Mouse (Mus musculus): Measurements from ENCODE around the gene Nhp2. TPM values are rescaled to one million over a fixed set of nuclear protein-coding genes. Genes with fewer than 3 reads are reported as not detected.

Nhp2 gene
- polyA plus RNA-seq, 1 experiment, result 61.2 TPM

DNA sequence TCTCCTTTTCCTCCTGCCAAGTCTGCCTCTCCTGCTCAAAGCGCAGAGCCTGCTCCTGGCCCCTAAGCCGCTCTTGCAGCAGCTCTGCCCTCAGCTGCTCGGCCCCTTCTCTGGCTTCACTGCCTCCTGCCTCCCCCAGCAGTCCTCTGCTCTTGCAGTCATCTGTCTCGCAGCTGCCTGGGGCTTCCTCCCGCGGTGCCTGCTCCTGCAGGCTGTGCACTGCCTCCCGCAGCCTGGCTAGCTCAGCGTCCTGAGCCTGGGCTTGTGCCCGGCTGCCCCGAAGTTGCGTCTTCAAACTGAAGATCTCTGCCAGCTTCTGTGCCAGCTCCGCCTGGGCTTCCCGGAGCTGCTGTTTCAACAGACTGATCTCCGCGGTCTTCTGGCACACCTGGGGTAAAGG, 24.2 kb downstream of the Nhp2 start:
- Histone ChIP-seq H3K4me1 (ENCODE audit: control insufficient read depth, insufficient read depth, low read length) (0 out of 2 replicates have a peak, but pooled peaks cover 2% of the 10 kb centered on the region), H3K27ac (ENCODE audit: insufficient read depth, low read length) (no peak overlapping the region), H3K4me3 (ENCODE audit: insufficient read depth, low read length) (no peak overlapping the region)
- no peak for TF ChIP-seq CTCF (IDR thresholded peaks at IDR 0.05; ENCODE audit: borderline replicate concordance, insufficient read depth, low read length)
- TF ChIP-seq POLR2A (IDR thresholded peaks at IDR 0.05; ENCODE audit: low read depth, low read length), result no peak

DNA sequence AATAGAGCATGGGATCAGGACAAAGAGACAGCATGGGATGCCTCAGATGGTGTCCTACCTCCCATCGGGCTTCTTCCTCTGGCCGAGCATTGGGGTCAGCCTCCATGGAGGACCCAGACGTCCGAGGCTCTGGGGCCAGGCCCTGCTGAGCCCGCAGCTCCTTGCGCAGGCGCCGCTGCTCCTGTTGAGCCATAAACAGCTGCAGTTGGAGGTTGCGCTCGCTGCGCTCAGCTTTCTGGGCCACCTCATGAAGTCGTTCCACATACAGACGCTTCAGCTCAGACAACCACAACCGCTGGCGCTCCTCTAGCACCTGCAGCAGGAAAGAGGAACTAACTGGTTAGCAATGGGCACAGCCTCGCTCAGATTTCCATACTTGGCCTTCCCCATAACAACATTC, 24.7 kb downstream of the Nhp2 start:
- 0 out of 2 replicates have a peak, but pooled peaks cover 2% of the 10 kb centered on the region for H3K4me1 ChIP-seq (ENCODE audit: control insufficient read depth, insufficient read depth, low read length)
- no peak overlapping the region for H3K4me3 ChIP-seq (ENCODE audit: insufficient read depth, low read length)
- no peak for TF ChIP-seq POLR2A (IDR thresholded peaks at IDR 0.05; ENCODE audit: low read depth, low read length)
- no peak for TF ChIP-seq CTCF (IDR thresholded peaks at IDR 0.05; ENCODE audit: borderline replicate concordance, insufficient read depth, low read length)
- no peak overlapping the region for H3K27ac ChIP-seq (ENCODE audit: insufficient read depth, low read length)

DNA sequence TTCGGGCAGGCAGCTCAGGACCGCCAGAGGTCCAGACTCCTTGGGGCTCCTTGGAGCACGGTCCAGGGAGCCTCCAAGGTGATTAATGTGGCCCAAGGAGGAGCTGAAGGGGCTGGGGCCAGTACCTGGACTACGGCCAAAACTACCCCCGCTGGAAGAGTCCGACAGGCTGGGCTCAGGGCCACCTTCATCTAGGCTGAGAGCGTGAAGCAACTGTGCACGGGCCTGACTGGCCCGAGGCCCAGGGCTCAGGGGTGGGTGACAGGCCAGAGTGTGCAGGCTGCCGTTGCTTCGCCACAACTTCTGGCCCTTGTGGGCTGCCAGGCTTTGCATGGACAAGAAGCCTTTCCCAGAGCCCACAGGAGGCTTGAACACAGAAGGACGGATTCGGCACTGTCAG, 25.8 kb downstream of the Nhp2 start:
- Histone ChIP-seq H3K4me3 (ENCODE audit: insufficient read depth, low read length) (no peak overlapping the region), H3K27ac (ENCODE audit: insufficient read depth, low read length) (no peak overlapping the region), H3K4me1 (ENCODE audit: control insufficient read depth, insufficient read depth, low read length) (0 out of 2 replicates have a peak, but pooled peaks cover 2% of the 10 kb centered on the region)
- TF ChIP-seq POLR2A (IDR thresholded peaks at IDR 0.05; ENCODE audit: low read depth, low read length), result no peak
- TF ChIP-seq CTCF (IDR thresholded peaks at IDR 0.05; ENCODE audit: borderline replicate concordance, insufficient read depth, low read length), result no peak

DNA sequence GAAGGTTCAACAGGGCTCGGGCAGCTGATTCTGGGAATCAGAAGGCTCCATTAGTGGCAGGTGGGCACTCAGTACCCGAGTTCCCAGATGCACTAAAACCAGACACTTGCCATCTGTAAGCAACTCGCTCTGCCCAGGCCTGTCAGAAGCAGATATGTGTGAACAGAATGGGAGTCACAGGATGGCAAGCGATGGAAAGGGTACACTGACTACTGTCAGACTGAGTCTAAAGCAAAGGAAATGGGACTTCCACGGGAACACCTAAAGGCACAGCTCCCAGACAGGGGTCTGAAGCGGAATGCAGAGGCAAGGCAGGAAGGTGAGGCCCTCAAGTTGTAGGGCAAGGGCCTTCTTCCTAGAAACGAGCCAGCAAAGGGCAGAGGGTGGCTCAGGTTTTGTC, 26.7 kb downstream of the Nhp2 start:
- 0 out of 2 replicates have a peak, but pooled peaks cover 2% of the 10 kb centered on the region for H3K4me1 ChIP-seq (ENCODE audit: control insufficient read depth, insufficient read depth, low read length)
- TF ChIP-seq POLR2A (IDR thresholded peaks at IDR 0.05; ENCODE audit: low read depth, low read length), result no peak
- TF ChIP-seq CTCF (IDR thresholded peaks at IDR 0.05; ENCODE audit: borderline replicate concordance, insufficient read depth, low read length), result no peak
- no peak overlapping the region for H3K4me3 ChIP-seq (ENCODE audit: insufficient read depth, low read length)
- no peak overlapping the region for H3K27ac ChIP-seq (ENCODE audit: insufficient read depth, low read length)

DNA sequence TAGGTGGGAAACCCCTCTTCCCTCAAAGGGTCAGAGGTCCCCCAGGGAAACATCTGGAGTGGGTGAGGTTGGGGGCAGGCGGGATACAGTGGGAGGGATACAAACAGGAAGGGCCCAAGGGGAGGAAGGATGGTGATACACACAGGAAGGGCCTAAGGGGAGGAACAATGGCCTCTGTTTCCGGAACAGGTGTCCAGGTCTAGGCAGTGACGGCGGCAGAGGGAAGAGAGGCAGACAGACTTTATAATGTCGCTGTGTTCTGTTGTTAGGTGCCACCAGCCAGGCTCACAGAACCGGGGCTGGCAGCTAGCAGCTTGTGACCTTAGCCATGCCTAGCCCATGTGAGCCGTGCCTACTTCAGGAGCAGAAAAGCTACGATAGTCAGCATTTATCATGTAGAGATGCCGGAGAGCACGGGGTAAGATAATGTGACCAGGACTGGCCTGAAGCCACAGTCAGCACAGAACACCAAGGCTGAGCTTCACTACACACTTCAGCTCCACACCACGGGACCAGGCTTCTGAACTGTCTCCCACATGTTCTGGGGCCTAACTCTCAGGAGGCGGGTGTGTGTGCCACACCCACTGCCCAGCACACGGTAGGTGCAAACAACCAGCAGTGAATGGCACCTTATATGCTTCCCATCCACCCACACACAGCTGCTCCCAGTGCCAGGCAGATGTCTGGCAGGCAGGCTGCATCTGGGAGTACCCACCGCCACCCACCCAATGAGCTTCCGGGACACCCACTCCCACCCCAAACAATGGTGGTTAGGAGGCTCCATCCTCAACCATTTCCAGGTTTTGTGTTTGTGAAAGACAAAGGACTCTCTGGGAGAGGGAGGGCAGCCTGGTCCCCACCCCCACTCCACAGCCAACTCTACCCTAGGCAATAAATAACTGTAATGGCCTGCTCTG, 27.5 kb downstream of the Nhp2 start:
- no peak overlapping the region for H3K4me3 ChIP-seq (ENCODE audit: insufficient read depth, low read length)
- H3K4me1 ChIP-seq (ENCODE audit: control insufficient read depth, insufficient read depth, low read length), result 0 out of 2 replicates have a peak, but pooled peaks cover 2% of the 10 kb centered on the region
- TF ChIP-seq CTCF (IDR thresholded peaks at IDR 0.05; ENCODE audit: borderline replicate concordance, insufficient read depth, low read length) (no peak), POLR2A (IDR thresholded peaks at IDR 0.05; ENCODE audit: low read depth, low read length) (no peak)
- H3K27ac ChIP-seq (ENCODE audit: insufficient read depth, low read length), result no peak overlapping the region

DNA sequence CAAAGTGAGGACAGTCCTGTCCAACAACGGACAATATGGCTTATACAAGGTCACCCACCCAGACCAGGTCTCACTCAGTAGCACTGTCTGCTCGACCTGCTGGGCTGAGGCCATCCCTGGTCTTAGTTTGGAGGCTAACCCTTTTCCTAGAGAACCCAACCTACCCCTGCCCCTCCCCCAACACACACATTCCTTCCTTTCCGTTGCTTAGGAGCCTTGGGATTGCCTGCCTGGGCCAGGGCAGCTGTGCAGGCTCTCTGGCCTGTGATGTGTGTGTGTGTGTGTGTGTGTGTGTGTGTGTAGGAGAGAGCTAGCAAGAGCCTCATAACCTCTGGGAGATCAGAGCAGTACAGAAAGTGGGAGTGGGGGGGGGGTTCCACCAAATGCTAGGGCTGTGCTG, 29.0 kb downstream of the Nhp2 start:
- 0 out of 2 replicates have a peak, but pooled peaks cover 2% of the 10 kb centered on the region for H3K4me1 ChIP-seq (ENCODE audit: control insufficient read depth, insufficient read depth, low read length)
- no peak overlapping the region for H3K4me3 ChIP-seq (ENCODE audit: insufficient read depth, low read length)
- no peak overlapping the region for H3K27ac ChIP-seq (ENCODE audit: insufficient read depth, low read length)
- no peak for TF ChIP-seq POLR2A (IDR thresholded peaks at IDR 0.05; ENCODE audit: low read depth, low read length)
- no peak for TF ChIP-seq CTCF (IDR thresholded peaks at IDR 0.05; ENCODE audit: borderline replicate concordance, insufficient read depth, low read length)

DNA sequence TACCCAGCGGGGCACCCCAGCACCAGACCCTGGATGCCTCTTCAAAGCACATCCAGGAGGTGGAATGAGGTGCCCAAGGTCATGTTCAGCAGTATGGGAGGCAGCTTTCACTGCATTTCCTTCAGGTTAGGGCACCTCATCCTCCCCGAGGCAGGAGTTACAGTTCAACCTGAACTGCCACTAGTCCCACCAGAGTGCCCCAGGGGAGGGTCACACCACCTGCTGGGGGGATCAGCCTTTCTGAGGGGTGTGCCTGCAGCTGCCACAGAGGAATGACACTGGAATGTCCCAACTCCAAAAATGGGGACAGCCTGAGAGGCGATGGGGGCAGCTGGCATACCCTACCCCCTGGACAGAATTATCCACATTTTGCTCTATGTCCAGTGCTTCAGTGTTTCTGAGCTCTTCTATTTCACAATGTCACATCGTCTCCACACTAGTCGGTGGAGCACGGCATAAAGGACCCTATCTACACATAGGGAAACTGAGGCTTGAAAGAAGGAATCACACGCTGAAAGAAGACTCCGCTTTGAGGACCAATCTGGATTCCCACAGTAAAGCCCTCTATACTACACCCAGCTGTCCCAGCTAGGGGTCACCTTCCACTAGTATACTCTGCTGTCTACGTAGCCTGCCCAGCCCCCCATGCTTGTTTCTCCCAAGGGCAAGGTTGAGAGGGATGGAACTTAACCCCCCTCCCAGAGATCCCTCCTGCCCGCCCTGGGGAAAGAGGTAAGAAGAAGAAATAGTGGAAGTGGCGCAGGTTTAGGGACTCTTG, 29.8 kb downstream of the Nhp2 start:
- no peak overlapping the region for H3K27ac ChIP-seq (ENCODE audit: insufficient read depth, low read length)
- 0 out of 2 replicates have a peak, but pooled peaks cover 2% of the 10 kb centered on the region for H3K4me1 ChIP-seq (ENCODE audit: control insufficient read depth, insufficient read depth, low read length)
- TF ChIP-seq POLR2A (IDR thresholded peaks at IDR 0.05; ENCODE audit: low read depth, low read length) (no peak), CTCF (IDR thresholded peaks at IDR 0.05; ENCODE audit: borderline replicate concordance, insufficient read depth, low read length) (no peak)
- H3K4me3 ChIP-seq (ENCODE audit: insufficient read depth, low read length), result no peak overlapping the region

DNA sequence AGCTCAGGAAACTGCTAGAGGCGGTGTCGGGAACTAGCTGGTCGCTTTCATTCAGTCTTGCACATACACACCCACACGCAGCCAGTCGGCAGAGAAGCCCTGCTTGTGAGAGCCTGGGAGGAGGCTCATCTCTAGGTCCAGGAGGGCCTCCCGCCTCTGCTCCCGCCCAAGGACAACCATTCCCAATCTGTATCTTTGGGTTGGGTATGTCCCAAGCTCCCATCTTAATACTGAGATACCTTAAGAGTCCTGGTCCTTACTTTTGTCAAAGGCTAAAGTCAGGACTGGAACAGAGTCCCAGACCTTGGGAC, 30.3 kb downstream of the Nhp2 start:
- H3K4me1 ChIP-seq (ENCODE audit: control insufficient read depth, insufficient read depth, low read length), result 0 out of 2 replicates have a peak, but pooled peaks cover 2% of the 10 kb centered on the region
- no peak for TF ChIP-seq CTCF (IDR thresholded peaks at IDR 0.05; ENCODE audit: borderline replicate concordance, insufficient read depth, low read length)
- TF ChIP-seq POLR2A (IDR thresholded peaks at IDR 0.05; ENCODE audit: low read depth, low read length), result no peak
- H3K4me3 ChIP-seq (ENCODE audit: insufficient read depth, low read length), result peak overlapping the region; percentile 59
- no peak overlapping the region for H3K27ac ChIP-seq (ENCODE audit: insufficient read depth, low read length)

DNA sequence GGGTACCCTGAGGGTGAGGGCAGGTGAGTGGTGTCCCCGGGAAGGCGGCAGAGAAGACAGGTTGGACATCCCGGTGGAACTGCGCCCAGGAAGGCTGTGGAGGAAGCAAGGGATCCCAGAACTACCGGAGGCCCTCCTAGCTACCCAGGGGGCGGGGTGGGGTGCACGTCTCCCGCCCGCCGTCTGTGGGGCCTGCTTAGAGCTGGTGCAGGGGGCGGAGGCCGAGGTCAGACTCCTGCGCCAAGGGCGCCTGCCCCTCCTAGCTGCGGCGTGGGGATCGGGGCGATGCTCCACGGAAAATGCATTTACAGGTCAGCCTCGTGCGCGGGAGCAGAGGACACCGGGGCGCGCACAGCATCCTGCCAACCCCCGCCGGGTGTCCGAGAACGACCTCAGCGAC, 30.7 kb downstream of the Nhp2 start:
- Histone ChIP-seq H3K4me3 (ENCODE audit: insufficient read depth, low read length) (peak overlapping the region; percentile 59), H3K27ac (ENCODE audit: insufficient read depth, low read length) (no peak overlapping the region), H3K4me1 (ENCODE audit: control insufficient read depth, insufficient read depth, low read length) (0 out of 2 replicates have a peak, but pooled peaks cover 2% of the 10 kb centered on the region)
- no peak for TF ChIP-seq CTCF (IDR thresholded peaks at IDR 0.05; ENCODE audit: borderline replicate concordance, insufficient read depth, low read length)
- no peak for TF ChIP-seq POLR2A (IDR thresholded peaks at IDR 0.05; ENCODE audit: low read depth, low read length)

All from embryonic fibroblast, embryonic 13.5 days (primary cell).